Mouse (Mus musculus) liver, embryonic 18 days (tissue): ENCODE measurements around the gene Gm6034. TPM values are rescaled to one million over a fixed set of nuclear protein-coding genes. Genes with fewer than 3 reads are reported as not detected.

ENCODE experiments used
- polyA plus RNA-seq: library from polyadenylated mRNA; depleted of rRNA; stranded (reverse); fragments of >200 nt; gene quantifications from 2 replicates; pipeline ENCODE4 v1.2.3, GENCODE M21; 2012; rRNA removed

Gm6034 gene
- not detected in 2 replicates for polyA plus RNA-seq

GRCm38 (mm10) chr17:36042610-36043169, at the start of gene Gm6034, which contains the start of gene H2-T22:
Gene Gm6034 (plus strand): TSS chr17:36042961.
Gene H2-T22 (minus strand): TSS chr17:36042747.

GRCm38 (mm10) chr17:36020191-36021073, 22.3 kb upstream of the Gm6034 start, which contains the start of gene H2-T24:
Gene H2-T24 (minus strand): TSS chr17:36020560.

GRCm38 (mm10) chr17:36032351-36032875, 10.3 kb upstream of the Gm6034 start, which contains the start of gene H2-T23:
Gene H2-T23 (minus strand): TSS chr17:36032855.

GRCm38 (mm10) chr17:36058362-36058761, 15.6 kb downstream of the Gm6034 start, which contains the start of gene Gm11127:
Gene Gm11127 (minus strand): TSS chr17:36058371.

Other genes starting within 250 kb of the Gm6034 start
- gene Ier3, start 221.3 kb upstream of the Gm6034 start, polyA plus RNA-seq, result 5.5 and 6.5 TPM in 2 replicates
- gene Flot1, start 219.7 kb upstream of the Gm6034 start, polyA plus RNA-seq, result 31.0 and 40.2 TPM in 2 replicates
- 251 and 259 TPM in 2 replicates for gene Tubb5, start 204.7 kb upstream of the Gm6034 start, polyA plus RNA-seq
- gene Mdc1, start 201.4 kb upstream of the Gm6034 start, polyA plus RNA-seq, result 4.3 and 4.5 TPM in 2 replicates
- 10.7 and 11.1 TPM in 2 replicates for gene Nrm, start 181.6 kb upstream of the Gm6034 start, polyA plus RNA-seq
- 17.4 and 18.6 TPM in 2 replicates for gene Ppp1r18, start 177.4 kb upstream of the Gm6034 start, polyA plus RNA-seq
- 36.4 and 41.5 TPM in 2 replicates for gene Dhx16, start 163.1 kb upstream of the Gm6034 start, polyA plus RNA-seq
- gene 2310061I04Rik, start 145.5 kb upstream of the Gm6034 start, polyA plus RNA-seq, result 11.1 and 12.8 TPM in 2 replicates
- 9.1 and 9.2 TPM in 2 replicates for gene Atat1, start 132.9 kb upstream of the Gm6034 start, polyA plus RNA-seq
- 47.1 and 48.3 TPM in 2 replicates for gene Mrps18b, start 126.6 kb upstream of the Gm6034 start, polyA plus RNA-seq
- gene Ppp1r10, start 126.5 kb upstream of the Gm6034 start, polyA plus RNA-seq, result 13.7 and 14.0 TPM in 2 replicates
- 33.2 and 37.2 TPM in 2 replicates for gene Abcf1, start 73.2 kb upstream of the Gm6034 start, polyA plus RNA-seq
- 4.6 and 5.7 TPM in 2 replicates for gene Gnl1, start 63.1 kb upstream of the Gm6034 start, polyA plus RNA-seq
- 6.0 and 6.7 TPM in 2 replicates for gene Prr3, start 62.7 kb upstream of the Gm6034 start, polyA plus RNA-seq
- gene H2-T24, start 22.4 kb upstream of the Gm6034 start, polyA plus RNA-seq, result 14.1 and 14.9 TPM in 2 replicates
- 112 and 121 TPM in 2 replicates for gene H2-T23, start 10.1 kb upstream of the Gm6034 start, polyA plus RNA-seq
- 14.6 and 16.9 TPM in 2 replicates for gene H2-T22, start 214 bp upstream of the Gm6034 start, polyA plus RNA-seq
- 0.03 and 0.16 TPM in 2 replicates for gene Gm11127, start 15.4 kb downstream of the Gm6034 start, polyA plus RNA-seq
- 0.01 TPM in 1 of 2 replicates, not detected in the other for gene Gm19684, start 78.7 kb downstream of the Gm6034 start, polyA plus RNA-seq
- not detected in 2 replicates for gene Gm7030, start 86.5 kb downstream of the Gm6034 start, polyA plus RNA-seq
- 0.04 TPM in 1 of 2 replicates, not detected in the other for gene Gm8909, start 125.6 kb downstream of the Gm6034 start, polyA plus RNA-seq
- 0.07 TPM in 1 of 2 replicates, not detected in the other for gene H2-T3, start 147.3 kb downstream of the Gm6034 start, polyA plus RNA-seq
- gene Rpp21, start 215.1 kb downstream of the Gm6034 start, polyA plus RNA-seq, result 33.0 and 35.2 TPM in 2 replicates
- 9.4 and 11.7 TPM in 2 replicates for gene Trim39, start 229.3 kb downstream of the Gm6034 start, polyA plus RNA-seq
- not detected in 2 replicates for gene H2-M10.2, start 243.5 kb downstream of the Gm6034 start, polyA plus RNA-seq